Mouse (Mus musculus) adrenal gland, postnatal 14 days (tissue): ENCODE results near the gene Gja10. TPM values are rescaled to one million over a fixed set of nuclear protein-coding genes. Genes with fewer than 3 reads are reported as not detected.
A peak's percentile ranks its signal among the peaks of the same experiment; 100 is the strongest.

Experiments
- DNase-seq: peaks from one replicate; pipeline ENCODE4 v3.0.0; 2021; ENCODE audit warnings: mixed read lengths
- total RNA-seq: library from RNA; stranded (reverse); gene quantifications from 2 replicates; pipeline ENCODE4 v1.2.3, GENCODE M21; 2021

Gja10 gene
- total RNA-seq, 1 experiment from 2014 or later = not detected

DNA sequence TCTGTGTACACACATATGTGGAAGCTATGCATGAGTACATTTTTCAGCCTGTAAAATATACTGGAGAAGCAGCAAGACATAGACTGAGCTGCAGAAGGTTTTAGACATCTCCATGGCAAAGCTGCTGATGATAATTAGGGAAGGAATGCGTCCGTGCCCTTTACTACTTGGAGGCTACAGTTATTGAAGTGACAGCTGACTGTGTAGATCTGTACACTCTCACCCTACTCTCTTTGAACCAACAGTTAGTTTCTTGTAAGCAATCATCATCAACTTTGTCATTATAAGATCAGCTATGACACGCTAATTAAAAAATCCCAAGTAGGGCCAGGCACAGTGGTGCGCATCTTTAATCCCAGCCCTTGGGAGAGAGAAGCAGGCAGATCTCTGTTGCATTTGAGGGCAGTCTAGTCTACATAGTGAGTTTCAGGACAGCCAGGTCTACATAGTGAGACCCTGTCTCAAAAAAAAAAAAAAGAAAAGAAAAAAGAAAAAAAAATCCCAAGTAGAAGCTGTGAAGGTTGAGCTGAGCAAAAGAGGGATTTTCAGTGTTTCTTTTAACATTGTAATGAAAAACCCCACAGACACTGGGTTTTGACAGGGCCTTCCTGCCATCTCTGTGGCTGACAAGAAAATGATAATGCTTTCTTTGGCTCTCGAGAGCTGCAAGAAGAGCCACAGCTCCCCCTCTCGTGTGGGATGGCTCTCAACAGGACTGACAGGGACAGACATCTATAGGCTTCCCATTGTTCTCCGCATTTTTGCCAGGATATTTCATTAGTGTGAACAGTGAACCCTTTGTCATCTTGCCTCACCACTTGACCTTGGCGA, 41.6 kb downstream of the Gja10 start:
- peak; percentile 32 for DNase-seq

DNA sequence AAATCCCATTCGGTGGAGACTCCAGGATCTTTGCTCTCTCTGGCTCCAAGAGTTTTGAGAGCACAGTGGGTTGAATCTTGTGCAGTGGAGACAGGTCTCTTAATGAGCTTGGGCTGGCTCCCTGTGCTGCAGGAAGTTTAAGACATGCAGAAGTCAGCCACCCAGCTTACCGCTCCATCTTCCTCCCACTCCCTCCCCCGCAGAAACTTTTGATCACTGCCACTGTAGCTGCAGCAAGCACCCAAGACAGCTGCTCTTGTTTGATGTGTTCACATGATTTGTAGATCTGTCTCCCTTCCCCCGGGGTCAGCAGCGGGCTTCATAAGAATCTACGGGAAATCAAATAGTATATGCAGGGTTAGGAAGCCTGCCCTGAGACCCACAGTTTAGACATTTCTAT, 42.3 kb downstream of the Gja10 start:
- DNase-seq = peak; percentile 36

DNA sequence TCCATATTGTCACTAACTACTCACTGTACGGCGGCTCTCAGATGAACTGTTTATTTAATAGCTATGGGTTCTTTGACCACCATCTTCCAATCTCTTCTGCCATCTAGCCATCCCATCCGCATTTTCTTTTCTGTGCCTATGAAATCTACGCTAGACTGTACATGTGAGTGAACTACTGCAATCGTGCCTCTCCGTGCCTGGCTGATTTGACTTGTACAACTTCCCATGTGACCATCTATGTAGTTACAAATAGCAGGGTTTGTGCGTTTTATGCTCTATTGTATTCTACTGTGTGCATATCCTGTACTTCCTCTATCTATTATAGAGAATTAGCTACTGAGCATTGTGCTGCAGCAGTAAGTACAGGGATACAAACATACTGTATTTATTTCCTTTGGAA, 47.1 kb downstream of the Gja10 start:
- no peak for DNase-seq

DNA sequence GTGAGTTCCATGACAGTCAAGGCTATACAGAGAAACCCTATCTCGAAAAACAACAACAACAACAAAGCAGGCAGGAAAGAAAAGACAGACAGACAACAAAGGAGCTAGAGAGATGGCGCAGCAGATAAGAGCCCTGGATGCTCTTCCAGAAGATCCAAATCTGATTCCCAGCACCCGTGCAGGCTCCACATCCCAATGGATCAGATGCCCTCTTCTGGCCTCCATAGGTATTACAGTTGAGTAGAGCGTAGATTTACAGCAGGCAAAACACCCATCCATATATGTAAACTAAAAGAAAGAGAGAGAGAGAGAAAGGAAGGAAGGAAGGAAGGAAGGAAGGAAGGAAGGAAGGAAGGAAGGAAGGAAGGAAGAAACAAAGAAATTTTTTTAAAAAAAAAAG, 51.2 kb downstream of the Gja10 start:
- peak; percentile 40 for DNase-seq

DNA sequence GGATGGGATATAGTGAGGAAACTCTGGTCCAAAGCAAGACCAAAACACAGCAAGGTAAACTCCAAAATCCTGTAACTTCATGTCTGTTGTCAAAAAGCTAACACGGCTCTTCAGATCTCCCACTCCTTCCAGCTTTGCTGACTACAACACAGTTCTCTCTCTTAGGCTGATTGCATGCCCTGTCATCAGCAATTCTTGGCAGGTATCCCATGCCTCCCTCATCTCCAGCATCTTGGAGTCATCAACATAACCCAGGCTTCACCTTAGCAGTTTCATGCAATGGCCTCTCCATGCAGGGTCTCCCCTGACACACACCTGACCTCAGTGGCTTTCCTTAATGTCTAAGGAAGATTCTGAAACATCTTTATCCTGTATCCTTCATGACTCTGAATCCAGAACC, 53.4 kb downstream of the Gja10 start:
- DNase-seq = no peak

Other genes starting within 250 kb of the Gja10 start
- 9.9 and 13.2 TPM in 2 replicates for gene Casp8ap2, start 12.7 kb upstream of the Gja10 start, total RNA-seq
- 30.0 and 31.4 TPM in 2 replicates for gene Mdn1, start 54.4 kb upstream of the Gja10 start, total RNA-seq
- 51.7 and 53.2 TPM in 2 replicates for gene Lyrm2, start 197.5 kb upstream of the Gja10 start, total RNA-seq